Mouse (Mus musculus) neural tube, embryonic 14.5 days (tissue): Measurements from ENCODE around the gene Celsr3. TPM values are rescaled to one million over a fixed set of nuclear protein-coding genes. Genes with fewer than 3 reads are reported as not detected.

ENCODE experiments used
- ATAC-seq: fragments of 200-750 bp; cut with Nextera tagmentation; 2 replicates; pipeline ENCODE4 v1.8.0; 2017; ENCODE audit warnings: low read depth, mild to moderate bottlenecking, moderate TSS enrichment, moderate library complexity
- H3K27ac ChIP-seq: fragments of 300-500 bp; sonication (generic); 2 replicates; pipeline ENCODE4 v1.5.1; 2014; ENCODE audit warnings: low read depth, mild to moderate bottlenecking, control low read depth, low read length, moderate library complexity, mixed read lengths
- H3K27me3 ChIP-seq: fragments of 300-500 bp; sonication (generic); 2 replicates; pipeline ENCODE4 v1.6.1; 2014; ENCODE audit warnings: low read length; ENCODE audit not compliant: control insufficient read depth, insufficient read depth
- H3K36me3 ChIP-seq: fragments of 300-500 bp; sonication (generic); 2 replicates; pipeline ENCODE4 v1.6.1; 2014; ENCODE audit warnings: low read length, mixed read lengths; ENCODE audit not compliant: control insufficient read depth, insufficient read depth
- H3K4me1 ChIP-seq: fragments of 300-500 bp; sonication (generic); 2 replicates; pipeline ENCODE4 v1.6.1; 2014; ENCODE audit warnings: low read length; ENCODE audit not compliant: control insufficient read depth, insufficient read depth
- H3K4me2 ChIP-seq: fragments of 300-500 bp; sonication (generic); 2 replicates; pipeline ENCODE4 v1.6.1; 2014; ENCODE audit warnings: mild to moderate bottlenecking, low read depth, low read length, control low read depth
- H3K4me3 ChIP-seq: fragments of 300-500 bp; sonication (generic); 2 replicates; pipeline ENCODE4 v1.5.1; 2014; ENCODE audit warnings: low read depth, low read length, control low read depth, mixed read lengths
- H3K9ac ChIP-seq: fragments of 300-500 bp; sonication (generic); replicated peaks from 2 replicates; pipeline ENCODE4 v1.6.1; 2014; ENCODE audit warnings: low read depth, mild to moderate bottlenecking, control low read depth, low read length, mixed read lengths
- H3K9me3 ChIP-seq: fragments of 300-500 bp; sonication (generic); 2 replicates; pipeline ENCODE4 v1.6.1; 2016; ENCODE audit warnings: low read length; ENCODE audit not compliant: control insufficient read depth
- WGBS: fragments of 180-500 bp; shearing (Covaris S2); extraction: QIAGEN DNeasy Blood & Tissue Kit; methylation state at CpG from one replicate; pipeline ENCODE4 v1.1.7; 2014; 5-methylcytosine and 5-hydroxymethylcytosine counted together
- polyA plus RNA-seq: library from polyadenylated mRNA; unstranded; fragments of >200 nt; fragmentation: Nextera tagmentation; extraction: Ambion mirVana; gene quantifications from 2 replicates; pipeline ENCODE4 v1.2.1, GENCODE M21; 2014

The Celsr3 gene
- polyA plus RNA-seq, 1 experiment from 2014 or later, result 21.6 TPM

GRCm38 (mm10) chr9:108786494-108786893 lies 39.6 kb upstream of the Celsr3 start:
- Histone ChIP-seq H3K4me1 (peaks cover 45% of the 10 kb centered on the region), H3K4me3 (peak overlapping the region; percentile 83; the same call in 1 of the 2 replicates), H3K36me3 (0 out of 2 replicates have a peak, but pooled peaks cover 2% of the 10 kb centered on the region), H3K27me3 (no peaks in the 10 kb centered on the region), H3K27ac (no peak overlapping the region), H3K9ac (no peak overlapping the region; the same call in 1 of the 2 replicates), H3K9me3 (no peaks in the 10 kb centered on the region), H3K4me2 (peak overlapping the region; percentile 91)
- WGBS, result 80% methylated on average over 1 of the region's 1 CpGs
- ATAC-seq, result no peak

DNA sequence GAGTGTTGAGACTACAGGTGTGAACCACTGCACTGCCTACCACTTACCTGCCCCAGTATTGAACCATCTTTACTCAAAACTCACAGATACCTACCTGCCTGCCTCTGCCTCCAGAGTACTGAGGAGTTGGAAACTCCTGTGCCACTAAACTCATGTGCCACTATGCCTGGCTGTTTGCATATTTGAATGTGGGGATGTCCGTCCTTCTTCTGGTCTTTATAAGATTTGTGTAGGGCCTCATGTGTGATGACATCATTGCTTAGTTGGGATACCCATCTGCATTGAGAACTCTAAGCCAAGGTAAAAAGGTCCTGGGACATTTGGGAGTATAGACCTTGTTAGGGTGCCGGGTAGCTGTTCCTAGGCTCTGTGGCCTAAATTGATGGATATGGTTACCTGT lies 39.0 kb upstream of the Celsr3 start:
- 88% methylated on average over 2 of the region's 2 CpGs for WGBS
- Histone ChIP-seq H3K36me3 (0 out of 2 replicates have a peak, but pooled peaks cover 2% of the 10 kb centered on the region), H3K4me2 (peak overlapping the region; percentile 91), H3K27me3 (no peaks in the 10 kb centered on the region), H3K9ac (no peak overlapping the region), H3K4me1 (peaks cover 51% of the 10 kb centered on the region), H3K27ac (no peak overlapping the region), H3K4me3 (no peak overlapping the region), H3K9me3 (no peaks in the 10 kb centered on the region)
- ATAC-seq, result no peak

GRCm38 (mm10) chr9:108788713-108789112 lies 37.4 kb upstream of the Celsr3 start:
- H3K4me2 ChIP-seq, result peak overlapping the region; percentile 32; the same call in 1 of the 2 replicates
- no peak for ATAC-seq

GRCm38 (mm10) chr9:108792307-108792706 lies 33.8 kb upstream of the Celsr3 start:
- 86% methylated on average over 1 of the region's 1 CpGs for WGBS
- no peak overlapping the region for H3K9ac ChIP-seq
- no peak for ATAC-seq

More at GRCm38 (mm10) chr9:108788713-108789112, 37.4 kb upstream of the Celsr3 start:
- Histone ChIP-seq H3K36me3 (0 out of 2 replicates have a peak, but pooled peaks cover 2% of the 10 kb centered on the region), H3K9ac (no peak overlapping the region), H3K9me3 (no peaks in the 10 kb centered on the region), H3K4me1 (peaks cover 65% of the 10 kb centered on the region), H3K27ac (no peak overlapping the region), H3K27me3 (no peaks in the 10 kb centered on the region), H3K4me3 (no peak overlapping the region)
- WGBS, result 64% methylated on average over 3 of the region's 3 CpGs

DNA sequence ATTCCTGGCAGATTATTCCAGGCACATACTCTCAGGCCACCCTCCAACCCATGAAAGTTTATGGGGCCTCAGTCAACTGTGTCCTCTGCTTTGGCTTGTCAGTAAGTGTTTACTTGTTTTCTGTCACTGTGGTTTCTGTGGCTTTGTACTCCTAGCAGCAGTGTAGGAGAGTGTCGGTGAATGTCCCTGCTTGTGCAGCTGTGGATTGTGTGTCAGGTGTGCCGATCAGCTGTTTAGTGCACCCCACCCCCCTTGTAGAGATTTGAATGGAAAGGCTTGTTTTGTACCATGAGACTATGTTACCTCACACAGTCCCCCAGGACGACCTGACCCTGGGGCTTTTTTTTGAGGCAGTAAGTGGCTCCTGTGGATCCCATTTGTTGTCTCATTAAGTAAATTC lies 33.4 kb upstream of the Celsr3 start:
- H3K4me2 ChIP-seq, result no peak overlapping the region
- H3K27me3 ChIP-seq, result no peaks in the 10 kb centered on the region
- no peak for ATAC-seq
- H3K9me3 ChIP-seq, result no peaks in the 10 kb centered on the region
- H3K36me3 ChIP-seq, result peaks cover 17% of the 10 kb centered on the region
- H3K4me1 ChIP-seq, result peaks cover 58% of the 10 kb centered on the region
- 47% methylated on average over 3 of the region's 3 CpGs for WGBS
- H3K9ac ChIP-seq, result no peak overlapping the region
- no peak overlapping the region for H3K27ac ChIP-seq
- no peak overlapping the region for H3K4me3 ChIP-seq

More at GRCm38 (mm10) chr9:108792307-108792706, 33.8 kb upstream of the Celsr3 start:
- Histone ChIP-seq H3K27me3 (no peaks in the 10 kb centered on the region), H3K4me1 (peaks cover 62% of the 10 kb centered on the region), H3K9me3 (no peaks in the 10 kb centered on the region), H3K4me2 (no peak overlapping the region), H3K27ac (no peak overlapping the region), H3K4me3 (no peak overlapping the region), H3K36me3 (peaks cover 13% of the 10 kb centered on the region)

GRCm38 (mm10) chr9:108795281-108795680 lies 30.8 kb upstream of the Celsr3 start:
- no peak overlapping the region for H3K9ac ChIP-seq
- peaks cover 42% of the 10 kb centered on the region for H3K4me1 ChIP-seq
- no peaks in the 10 kb centered on the region for H3K9me3 ChIP-seq
- no peak overlapping the region for H3K4me2 ChIP-seq
- H3K27ac ChIP-seq, result no peak overlapping the region
- no peak overlapping the region for H3K4me3 ChIP-seq
- 42% methylated on average over 2 of the region's 2 CpGs for WGBS
- H3K36me3 ChIP-seq, result peaks cover 40% of the 10 kb centered on the region
- ATAC-seq, result no peak
- no peaks in the 10 kb centered on the region for H3K27me3 ChIP-seq

- peaks cover 39% of the 10 kb centered on the region for H3K4me1 ChIP-seq
- H3K4me3 ChIP-seq, result no peak overlapping the region
- no peak; the same call in 1 of the 2 replicates for ATAC-seq
- no peaks in the 10 kb centered on the region for H3K9me3 ChIP-seq
- no peak overlapping the region for H3K9ac ChIP-seq
- no peaks in the 10 kb centered on the region for H3K27me3 ChIP-seq
- H3K36me3 ChIP-seq, result peaks cover 43% of the 10 kb centered on the region
- H3K27ac ChIP-seq, result no peak overlapping the region
- H3K4me2 ChIP-seq, result no peak overlapping the region
- WGBS, result 31% methylated on average over 11 of the region's 11 CpGs
These were observed 30.4 kb upstream of the Celsr3 start for GRCm38 (mm10) chr9:108795762-108796161.

DNA sequence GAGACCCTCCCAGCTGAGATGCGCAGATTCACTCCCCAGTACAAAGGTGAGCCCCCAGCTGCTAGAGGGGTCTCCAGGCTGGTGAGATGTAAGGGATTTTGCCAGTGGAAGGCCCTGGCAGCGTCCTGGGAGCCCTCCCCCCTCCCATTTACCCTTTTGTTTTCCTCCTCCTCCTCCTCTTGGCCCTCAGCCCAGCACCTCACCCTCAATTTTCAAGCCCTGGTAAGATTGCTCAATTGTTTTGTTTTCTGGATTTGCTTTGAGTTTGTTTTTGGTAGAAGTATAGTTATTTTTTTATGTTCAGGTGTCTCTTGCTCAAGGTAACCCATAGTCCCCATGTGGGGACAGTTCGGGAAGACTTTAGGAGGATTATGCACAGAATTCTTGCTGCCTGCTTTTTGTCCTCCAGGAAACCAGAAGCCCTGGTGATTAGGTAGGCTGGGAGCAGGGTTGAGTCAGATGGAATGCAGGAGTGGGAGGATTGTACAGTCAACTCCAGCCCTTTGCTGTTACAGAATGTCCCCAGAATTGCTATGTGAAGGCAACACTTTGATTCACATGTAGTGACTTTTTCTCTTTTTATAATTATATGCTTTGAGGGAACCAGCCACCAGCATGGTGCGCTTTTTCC lies 29.7 kb upstream of the Celsr3 start:
- Histone ChIP-seq H3K4me3 (no peak overlapping the region), H3K27ac (no peak overlapping the region), H3K9ac (no peak overlapping the region), H3K9me3 (no peaks in the 10 kb centered on the region), H3K36me3 (peaks cover 49% of the 10 kb centered on the region), H3K4me1 (peaks cover 39% of the 10 kb centered on the region), H3K27me3 (no peaks in the 10 kb centered on the region), H3K4me2 (no peak overlapping the region)
- no peak for ATAC-seq
- 77% methylated on average over 4 of the region's 4 CpGs for WGBS

DNA sequence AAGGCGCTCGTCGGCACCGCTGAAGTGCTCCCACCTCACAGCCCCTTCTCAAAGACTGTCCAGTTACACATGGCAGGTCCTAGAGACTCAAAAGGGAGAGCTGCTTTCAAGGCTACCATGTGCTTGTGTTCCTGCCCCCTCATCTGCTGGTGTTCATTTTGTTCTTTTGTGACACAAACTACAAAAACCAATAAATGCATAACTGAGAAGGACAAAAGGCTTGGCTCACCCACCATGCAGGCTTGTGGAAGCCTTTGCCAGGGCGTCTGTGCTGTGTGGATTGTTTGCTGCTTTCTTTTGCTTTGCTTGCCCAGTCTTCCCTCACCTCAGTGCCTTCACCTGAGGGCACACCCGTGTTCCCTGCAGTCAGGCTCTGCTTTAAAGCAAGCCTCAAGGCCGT lies 28.6 kb upstream of the Celsr3 start:
- H3K9ac ChIP-seq, result no peak overlapping the region
- H3K36me3 ChIP-seq, result peaks cover 59% of the 10 kb centered on the region
- no peak overlapping the region for H3K4me3 ChIP-seq
- H3K4me1 ChIP-seq, result peaks cover 29% of the 10 kb centered on the region
- H3K9me3 ChIP-seq, result no peaks in the 10 kb centered on the region
- H3K4me2 ChIP-seq, result no peak overlapping the region
- ATAC-seq, result no peak
- H3K27ac ChIP-seq, result no peak overlapping the region
- no peaks in the 10 kb centered on the region for H3K27me3 ChIP-seq
- WGBS, result 91% methylated on average over 7 of the region's 7 CpGs
